Mouse (Mus musculus) olfactory bulb, adult 2 months (tissue): Measurements from ENCODE around the gene Thsd7a.

Experiments used
- CTCF ChIP-seq: fragments of 200-500 bp; IDR thresholded peaks from 2 replicates; pipeline ENCODE4 v1.5.1; 2012; ENCODE audit warnings: low read depth, mild to moderate bottlenecking, low read length, moderate library complexity; ENCODE audit not compliant: insufficient read depth
- POLR2A ChIP-seq: fragments of 200-500 bp; IDR thresholded peaks from 2 replicates; pipeline ENCODE4 v1.6.1; 2012; ENCODE audit warnings: mild to moderate bottlenecking, low read depth, low read length, moderate library complexity; ENCODE audit not compliant: insufficient read depth

GRCm38 (mm10) chr6:12478359-12478758 is 270.9 kb downstream of the Thsd7a start:
- TF ChIP-seq CTCF (no peak), POLR2A (no peak)
